Mouse (Mus musculus) urinary bladder, postnatal 10 days (tissue): ENCODE results near the gene Mapkap1.

Source experiments
- DNase-seq: peaks from one replicate; pipeline ENCODE4 v3.0.0; 2022; ENCODE audit warnings: low spot score

The Mapkap1 gene

DNA sequence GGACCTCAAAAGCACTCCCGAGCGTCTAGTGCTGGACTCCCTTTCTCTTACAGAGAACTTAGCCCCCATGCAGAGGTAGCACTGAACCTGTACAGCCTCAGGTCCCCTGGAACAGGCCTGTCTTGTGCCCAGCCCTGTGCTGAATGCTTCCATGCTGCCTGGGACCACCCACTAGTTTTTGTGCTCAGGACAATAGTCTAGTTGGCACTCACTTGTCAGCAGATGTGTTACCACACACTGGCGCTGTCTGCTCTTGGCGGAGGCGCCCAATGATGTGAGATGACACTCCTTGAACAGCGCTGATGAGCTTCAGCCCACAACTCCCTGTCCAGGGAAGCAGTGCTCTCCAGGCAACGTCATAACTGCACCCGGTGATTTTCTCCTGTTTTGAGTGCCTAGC is 182.0 kb downstream of the Mapkap1 start:
- DNase-seq: no peak

DNA sequence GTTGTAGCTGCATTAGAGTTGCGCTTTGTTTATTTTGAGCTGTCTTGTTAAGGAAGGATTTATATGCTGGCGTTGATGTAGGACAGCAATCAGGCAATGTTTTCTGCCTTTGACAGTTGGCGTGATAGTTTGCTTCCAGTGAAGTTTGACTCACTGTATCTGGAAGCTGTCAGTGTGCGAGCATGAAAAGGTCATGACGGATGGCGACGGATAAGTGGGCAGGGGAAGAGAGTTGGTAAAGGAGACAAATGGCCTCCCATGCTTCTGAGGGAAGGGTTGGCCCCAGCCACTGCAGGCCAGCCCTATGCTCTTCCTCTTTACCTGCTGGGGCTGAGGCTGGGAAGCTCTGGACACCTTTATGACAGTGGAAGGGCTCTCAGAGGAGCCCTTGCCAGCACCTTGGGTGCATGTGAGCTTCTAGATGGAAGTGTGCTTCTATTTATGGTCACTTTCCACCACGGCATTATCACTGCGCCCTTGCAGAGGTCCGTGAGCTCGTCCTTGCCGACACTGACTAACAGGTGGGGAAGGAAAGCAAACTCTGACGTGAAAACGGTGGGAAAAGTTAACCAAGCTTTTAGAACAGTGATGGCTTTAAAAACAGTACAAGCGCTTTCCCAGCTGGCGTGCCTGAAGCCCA is 185.3 kb downstream of the Mapkap1 start:
- no peak for DNase-seq

DNA sequence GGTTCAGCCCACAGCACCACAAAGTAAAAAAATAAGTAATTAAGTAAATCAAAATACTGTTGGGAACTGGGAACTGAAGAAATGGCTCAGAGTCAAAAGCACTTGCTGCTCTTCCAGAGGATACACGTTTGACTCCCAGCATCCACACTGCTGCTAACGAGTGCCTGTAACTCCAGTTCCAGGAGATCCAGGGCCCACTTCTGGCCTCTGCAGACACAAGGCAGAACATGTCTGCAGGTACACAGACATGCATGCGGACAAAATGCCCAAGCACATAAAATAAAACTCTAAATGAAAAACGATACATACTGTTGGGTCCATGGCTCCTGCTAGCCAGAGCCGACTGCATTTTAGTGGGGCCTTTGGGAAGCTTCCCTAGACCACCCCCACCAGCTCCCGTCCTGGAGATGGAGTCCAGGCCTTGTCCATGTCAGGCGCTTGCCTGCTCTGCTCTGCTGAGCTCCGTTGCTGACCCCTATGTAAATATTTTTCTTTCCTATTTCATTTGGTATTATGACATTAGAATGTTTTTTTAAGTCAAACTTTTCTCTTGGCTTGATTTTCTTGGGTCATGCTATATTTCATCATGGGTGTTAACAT is 185.9 kb downstream of the Mapkap1 start:
- no peak for DNase-seq

DNA sequence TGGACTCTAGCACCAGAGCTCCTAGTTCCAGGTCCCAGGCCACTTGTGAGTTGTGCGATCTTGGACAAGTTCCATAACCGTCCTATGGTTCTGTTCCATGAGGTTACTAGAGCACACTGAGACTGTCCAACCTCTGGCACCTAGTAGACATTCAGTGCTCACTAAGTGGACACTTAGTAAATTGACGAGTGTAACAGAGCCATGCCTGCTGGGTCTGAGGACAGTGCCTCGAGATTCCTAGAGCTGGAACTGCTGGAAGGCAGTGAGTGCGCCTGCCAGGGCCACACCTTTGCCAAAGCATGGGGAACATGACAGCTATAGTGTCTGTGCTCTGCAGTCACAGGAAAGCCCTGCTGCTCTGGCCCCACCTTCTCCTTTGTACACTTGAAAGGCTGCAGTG is 187.4 kb downstream of the Mapkap1 start:
- no peak for DNase-seq

DNA sequence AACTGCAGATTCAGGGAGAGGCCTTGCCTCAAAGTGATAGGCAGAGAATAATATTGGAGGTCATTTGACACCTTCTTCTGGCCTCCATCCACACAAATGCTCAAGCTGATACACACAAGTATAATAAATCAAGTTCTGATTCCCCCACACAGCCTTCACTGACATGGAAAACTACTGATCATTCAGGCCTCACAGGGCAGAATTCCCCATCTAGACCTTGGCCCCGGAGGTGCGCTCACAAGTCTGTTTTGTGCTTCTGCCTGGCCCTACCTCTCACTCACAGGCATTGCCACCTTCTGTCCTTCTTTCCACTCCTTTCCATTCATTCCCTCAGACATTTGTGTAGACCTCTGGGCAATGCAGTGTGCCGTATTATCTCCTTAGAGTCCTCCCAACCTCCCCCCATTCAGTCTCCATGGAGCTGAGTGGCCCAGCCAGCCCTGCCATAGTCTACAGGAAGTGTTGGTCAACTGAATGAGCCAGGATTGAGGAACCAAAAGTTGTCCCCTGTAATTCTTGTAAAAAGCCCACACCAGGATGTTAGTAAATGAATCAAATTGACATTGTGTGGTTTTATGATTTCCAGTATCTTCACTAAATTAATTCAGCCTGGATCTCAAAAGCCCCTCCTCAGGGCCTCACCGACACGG is 193.2 kb downstream of the Mapkap1 start:
- no peak for DNase-seq

DNA sequence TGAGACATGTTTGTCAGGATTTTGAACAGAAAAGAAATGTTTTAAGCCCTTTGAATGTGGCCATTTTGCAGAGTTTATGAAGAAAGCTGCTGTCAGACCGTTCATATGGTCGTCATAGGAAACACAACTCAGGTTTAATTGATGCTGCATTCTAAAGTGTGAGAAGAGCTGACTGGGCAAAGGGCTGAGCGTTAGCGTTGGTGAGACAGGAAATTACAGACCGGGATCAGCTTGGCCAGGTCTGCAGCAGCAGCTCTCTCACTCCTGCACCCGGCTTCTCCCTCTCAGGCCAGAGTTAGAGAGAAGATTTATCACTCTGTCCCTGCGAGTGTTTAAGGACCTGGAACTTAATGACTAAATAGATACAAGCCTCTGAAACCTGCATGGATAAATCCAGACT is 194.2 kb downstream of the Mapkap1 start:
- DNase-seq: no peak

DNA sequence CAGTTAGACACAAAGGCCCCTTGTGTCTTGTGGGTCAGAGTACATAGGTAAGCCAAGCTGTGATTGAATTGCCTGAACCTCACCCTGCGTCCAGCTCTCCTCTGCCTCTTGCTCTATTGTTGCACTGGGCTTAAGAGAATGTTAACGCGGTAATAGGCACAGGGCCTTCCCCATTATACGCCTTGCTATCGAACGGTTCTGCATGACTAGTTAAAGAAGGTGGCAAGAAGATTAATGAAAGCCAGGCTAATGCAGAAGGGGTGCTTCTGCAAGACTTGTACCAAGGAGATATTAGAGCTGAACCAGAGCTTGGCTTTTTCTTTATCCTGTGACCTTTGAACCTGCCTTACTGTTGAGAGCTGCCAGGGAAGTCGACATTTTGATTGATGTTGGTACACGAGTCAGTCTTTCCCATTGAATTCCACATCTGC is 195.6 kb downstream of the Mapkap1 start:
- DNase-seq: no peak

DNA sequence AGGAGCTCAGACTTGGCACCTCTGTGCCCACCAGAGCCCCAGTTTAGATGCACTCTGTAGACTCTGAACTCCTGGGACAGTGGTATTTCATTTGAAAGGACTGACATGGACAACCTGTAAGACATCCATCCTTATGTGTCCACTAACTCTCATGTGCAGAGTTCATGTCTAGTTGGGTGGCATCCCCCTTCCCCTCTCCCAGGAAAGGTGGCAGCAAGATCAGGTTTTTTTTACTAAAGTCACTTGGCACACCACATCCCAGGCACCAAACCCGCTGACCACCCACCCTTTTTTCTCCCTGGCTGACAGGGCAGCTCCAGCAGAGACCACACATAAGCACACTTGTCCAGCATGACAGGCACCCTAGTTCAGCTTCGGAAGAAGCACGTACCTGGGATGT is 196.3 kb downstream of the Mapkap1 start:
- DNase-seq: no peak

DNA sequence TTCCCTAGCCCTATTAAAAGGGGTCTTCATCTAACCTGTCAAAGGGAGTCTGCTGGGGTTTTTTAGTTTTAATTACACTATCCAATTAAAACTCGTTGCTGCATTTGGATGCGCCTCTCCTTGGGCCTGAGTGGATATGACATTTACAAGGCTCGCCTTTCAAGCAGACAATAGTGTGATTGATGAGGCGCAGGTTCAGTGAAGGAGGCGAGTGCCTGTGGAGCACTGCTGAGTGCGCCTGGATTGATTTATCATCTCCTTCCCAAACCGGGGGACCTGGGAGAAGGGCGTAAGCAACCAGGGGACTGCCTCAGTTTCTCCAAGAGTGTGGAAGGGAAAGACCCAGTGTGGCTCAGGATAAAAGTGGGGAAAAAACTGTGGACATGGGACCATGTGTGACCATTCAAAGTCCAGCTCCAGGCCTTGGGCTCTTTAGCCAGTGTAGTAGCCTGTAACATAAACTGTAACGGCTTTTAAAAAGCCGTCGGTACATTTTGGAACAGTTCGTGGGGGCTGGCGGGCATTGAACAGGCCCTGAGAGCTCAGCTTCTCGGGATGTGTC is 197.2 kb downstream of the Mapkap1 start:
- DNase-seq: no peak

DNA sequence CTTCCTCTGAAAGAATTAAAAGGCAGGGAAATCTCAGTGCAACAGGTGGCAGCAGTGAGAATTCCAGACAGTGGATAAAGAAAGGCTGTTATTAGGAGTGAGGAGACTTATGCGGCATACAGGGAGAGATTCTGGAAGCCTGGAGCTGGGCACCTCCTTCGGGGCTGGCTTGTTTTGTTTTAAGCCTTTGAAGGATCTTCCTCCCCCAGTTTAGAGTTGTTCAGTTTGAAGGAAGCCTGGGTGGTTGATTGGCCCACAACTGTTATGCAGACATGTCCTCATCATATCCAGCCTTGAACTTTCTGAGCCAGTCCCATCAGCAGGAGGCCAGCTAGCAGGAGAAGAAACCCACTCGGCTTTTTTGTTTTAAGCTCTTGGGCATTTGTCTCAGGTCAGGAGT is 198.5 kb downstream of the Mapkap1 start:
- no peak for DNase-seq

DNA sequence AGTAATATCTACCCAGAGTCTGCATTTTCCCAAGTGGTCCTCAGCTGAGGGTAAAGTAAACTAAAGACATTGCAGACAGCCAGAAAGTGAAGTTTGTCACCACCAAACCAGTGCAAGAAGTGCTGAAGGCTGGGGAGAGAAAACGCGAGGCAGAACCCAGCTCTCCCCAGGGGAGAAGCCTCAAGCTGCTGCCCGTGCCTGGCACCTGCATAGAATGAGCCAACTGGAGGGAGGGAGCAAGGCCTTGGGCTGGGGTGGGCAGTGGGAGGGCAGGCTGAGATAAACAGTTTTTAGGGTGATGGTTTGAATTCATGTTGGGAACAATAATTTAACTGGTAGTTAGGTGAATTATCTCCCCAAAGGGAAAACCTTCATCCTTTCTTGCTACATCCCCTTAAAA is 202.3 kb downstream of the Mapkap1 start:
- no peak for DNase-seq

DNA sequence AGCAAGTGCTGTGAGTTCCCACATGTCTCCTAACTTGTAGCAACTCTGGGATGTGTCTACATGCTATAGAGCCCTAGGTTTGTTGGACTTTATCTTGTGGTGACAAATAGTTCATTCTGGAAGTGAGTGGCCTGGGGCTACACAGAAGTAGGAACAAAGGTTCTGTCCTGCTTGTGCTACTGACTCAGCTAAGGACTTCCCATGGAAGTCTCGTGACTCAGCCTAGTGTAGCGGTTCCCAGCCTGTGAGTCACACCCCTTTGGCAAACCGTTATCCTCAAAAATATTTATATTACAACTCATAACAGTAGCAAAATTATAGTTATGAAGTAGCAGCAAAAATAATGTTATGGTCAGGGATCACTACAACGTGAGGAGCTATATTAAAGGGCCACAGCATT is 202.9 kb downstream of the Mapkap1 start:
- no peak for DNase-seq

DNA sequence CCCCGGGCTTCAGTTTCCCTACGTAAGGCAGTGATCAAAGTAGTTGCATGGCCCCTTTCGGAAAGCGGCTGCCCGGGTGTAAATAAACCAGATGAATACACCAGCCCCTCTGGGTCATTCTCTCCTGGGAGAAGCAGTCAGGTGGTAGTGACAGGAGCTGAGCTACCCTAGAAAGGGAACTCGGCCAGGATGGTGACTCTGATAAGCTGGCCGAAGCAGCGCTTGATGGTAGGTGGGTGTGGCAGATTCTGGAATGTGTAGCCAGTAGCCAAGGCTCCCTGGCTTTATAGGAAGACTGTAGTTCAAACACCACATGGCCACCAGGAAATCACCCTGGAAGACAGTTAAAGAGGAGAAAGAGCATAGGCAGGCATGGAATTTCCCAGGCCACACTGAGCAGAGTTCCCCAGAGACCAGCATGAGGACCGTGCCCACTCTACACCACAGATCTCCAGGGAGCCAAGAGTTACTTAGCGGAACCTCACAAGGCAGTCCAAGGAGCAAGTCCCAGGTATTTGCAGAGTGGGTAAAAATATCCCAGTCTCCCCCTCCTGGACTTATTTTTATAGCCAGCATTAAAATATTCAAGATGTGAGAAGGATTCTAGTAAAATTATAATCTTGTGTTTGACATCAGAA is 214.3 kb downstream of the Mapkap1 start:
- DNase-seq: no peak

DNA sequence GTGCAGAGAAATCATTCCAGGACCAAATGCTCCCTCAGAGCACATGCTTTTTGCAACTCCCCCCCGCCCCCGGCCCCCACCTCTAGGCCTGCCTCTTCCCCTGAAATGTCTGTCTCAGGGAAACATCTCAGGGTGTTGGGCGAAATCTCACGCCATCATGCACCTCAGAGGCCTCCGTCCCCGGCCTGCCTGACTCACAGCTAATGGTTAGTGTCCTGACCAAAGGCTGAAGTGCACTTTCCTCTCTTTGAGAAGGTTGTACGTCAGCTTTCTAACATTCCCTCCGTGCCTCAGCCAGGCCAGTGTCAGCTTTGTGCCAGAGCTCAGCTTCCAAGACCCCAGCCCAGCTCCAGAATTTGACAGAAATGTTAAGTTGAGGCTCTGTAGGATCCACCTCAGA is 214.9 kb downstream of the Mapkap1 start:
- no peak for DNase-seq

DNA sequence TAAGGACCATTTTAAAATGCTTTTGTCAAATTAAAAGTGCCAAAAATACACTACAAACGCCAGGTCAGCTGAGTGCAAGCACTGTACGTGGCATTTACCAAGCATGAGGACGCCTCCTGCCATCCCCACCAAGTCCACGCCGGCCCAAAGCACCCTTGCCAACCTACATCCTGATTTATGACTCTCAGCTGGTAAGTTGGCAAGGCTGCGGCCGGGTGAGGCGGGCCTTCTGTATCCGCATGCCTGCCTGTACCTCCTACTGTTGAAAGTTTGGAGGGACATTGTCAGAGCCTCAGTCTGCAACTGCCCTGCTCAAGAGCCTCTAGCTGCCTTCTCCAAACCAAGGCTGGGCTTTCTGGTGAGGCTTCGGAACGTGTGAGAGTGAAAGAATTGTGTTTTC is 215.9 kb downstream of the Mapkap1 start:
- no peak for DNase-seq

DNA sequence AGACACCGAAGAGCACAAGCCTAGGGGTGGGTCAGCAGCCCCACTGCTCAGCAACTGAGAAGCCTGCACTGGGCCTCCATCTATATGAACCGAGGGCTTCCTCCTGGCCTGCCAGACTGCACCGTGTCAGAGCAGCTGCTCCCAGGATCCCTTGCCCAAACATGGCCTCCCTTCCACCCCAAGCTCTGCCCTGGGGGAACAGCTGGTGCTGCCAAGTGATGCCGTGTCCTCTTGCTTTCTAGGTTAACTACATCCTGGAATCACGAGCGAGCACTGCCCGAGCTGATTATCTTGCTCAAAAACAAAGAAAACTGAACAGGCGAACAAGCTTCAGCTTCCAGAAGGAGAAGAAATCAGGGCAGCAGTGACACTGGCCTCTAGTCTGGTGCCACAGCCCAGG is 216.6 kb downstream of the Mapkap1 start:
- DNase-seq: no peak

DNA sequence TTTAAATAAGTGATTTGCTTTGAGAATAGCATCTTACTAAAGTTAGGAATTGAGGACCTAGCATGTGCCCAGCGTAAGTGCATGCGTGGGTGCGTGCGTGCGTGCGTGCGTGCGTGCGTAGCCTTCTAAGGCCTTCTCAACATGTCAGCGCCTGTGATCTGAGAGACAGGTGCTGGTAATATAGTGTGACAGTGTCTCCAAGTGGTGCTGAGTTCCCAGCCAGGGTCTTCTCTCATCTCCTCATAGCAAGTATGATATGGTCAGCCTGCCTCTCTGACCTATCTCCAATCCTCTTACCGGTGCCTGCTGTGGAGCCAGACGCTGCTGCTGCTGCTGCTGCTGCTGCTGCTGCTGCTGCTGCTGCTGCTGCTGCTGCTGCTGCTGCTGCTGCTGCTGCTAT is 217.5 kb downstream of the Mapkap1 start:
- DNase-seq: no peak

DNA sequence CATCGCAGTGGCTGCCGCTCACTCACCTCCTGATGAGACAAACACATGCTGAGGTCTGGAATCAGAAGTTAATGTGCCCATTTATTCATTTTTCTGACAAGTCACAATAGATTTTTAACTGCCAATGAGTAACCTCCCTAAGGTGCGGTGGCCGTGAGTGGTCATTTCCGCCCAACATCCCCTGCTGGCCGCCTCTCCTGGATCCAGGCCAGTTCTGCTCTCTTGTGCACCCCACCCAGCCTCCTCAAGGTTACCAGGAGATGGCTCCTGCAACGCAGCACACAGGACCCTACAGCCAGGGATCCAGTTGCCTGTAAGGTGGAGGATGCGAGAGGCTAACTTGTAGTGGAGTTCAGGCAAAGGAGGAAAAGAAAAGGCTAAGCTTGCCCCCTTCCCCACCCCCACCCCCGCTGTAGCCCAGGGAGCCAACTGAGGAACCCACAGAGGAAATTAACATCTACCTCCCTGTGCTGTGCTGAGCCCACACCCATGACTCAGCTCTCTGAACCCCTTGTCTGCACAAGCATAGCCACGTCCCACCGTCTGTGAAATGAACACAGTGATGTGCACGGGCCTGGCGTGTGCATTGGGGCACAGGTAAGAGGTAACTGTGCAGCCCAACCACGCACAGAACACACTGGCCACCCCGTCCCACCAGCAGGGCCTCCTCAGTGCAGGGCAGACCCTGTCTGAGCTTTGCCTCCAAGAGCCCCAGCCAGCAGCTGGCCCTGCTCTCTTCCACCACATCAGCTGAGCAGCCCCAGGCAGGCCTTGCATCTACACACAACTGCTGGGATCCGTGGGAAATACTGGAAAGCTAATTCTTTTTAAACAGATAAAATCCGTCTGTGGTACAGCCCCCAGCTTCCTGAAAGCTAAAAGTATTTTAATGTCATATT is 221.0 kb downstream of the Mapkap1 start:
- no peak for DNase-seq

DNA sequence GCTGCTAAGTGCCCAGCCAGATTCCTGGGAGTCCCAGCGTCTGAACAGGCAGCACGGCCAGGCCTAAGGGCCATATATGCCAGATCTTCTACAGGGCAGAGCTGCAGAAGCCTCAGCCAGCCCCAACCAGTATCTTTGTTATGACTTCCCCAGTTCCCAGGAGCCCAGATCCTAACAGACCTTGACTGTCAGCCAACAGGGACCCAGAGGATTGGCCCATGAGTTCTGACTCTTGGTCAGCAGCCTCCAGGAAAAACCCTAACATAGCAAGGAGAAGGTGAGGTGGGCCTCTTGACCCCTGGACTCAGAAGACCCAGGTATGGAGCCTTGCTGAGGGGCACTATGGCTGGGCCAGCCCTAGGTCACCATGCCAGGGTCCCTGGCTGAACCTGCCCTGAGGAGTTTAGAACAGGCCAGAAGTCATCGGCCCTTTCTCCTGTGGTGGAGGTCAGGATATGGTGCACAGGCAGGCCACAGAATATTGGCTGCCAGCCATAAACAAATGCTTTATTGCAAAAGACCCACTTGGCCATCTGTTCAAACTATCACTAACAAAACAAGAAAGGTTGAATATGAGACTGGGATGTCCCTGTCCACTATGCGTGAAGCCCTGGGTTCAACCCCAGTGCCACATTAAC is 222.5 kb downstream of the Mapkap1 start:
- DNase-seq: no peak

DNA sequence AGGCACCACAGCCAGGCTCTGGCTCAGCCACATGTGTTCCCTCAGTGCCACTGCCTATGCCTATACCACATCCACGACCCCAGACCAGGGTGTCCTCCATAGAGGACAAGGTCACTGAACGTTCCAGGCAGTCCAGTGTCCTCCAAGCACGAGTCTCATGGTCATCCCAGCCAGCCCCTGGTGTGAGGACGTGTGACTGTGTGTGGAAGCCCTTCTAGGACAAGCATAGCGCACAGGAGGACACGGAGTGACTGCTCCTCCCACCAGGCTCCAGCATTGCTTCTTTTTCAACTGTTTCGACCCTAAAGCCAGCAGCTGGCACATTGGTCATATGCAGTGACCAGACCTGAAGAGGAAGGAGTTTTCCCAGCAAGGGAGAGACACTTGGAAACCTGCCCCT is 223.2 kb downstream of the Mapkap1 start:
- DNase-seq: no peak

DNA sequence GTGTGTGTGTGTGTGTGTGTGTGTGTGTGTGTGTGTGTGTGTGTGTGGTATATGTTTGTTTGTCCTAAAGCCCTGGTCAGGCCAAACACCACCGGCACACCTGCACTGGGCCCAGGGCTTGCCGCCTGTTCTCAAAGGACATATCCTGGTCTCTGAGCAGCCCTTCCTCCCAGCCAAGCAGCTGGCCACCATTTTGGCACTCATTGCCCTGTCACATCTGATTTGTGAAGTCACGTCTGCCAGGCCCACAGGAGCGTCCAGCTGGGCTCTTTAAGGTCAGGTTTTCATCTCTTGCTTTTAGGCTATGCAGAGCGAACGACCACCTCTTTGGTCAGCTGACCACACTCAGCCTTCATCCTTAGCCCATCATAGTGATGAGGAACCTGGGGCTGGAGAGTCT is 223.9 kb downstream of the Mapkap1 start:
- no peak for DNase-seq
